Mouse (Mus musculus) intestine, postnatal 0 days (tissue): ENCODE measurements around the gene Mycn. TPM values are rescaled to one million over a fixed set of nuclear protein-coding genes. Genes with fewer than 3 reads are reported as not detected.

Experiments used
- ATAC-seq: fragments of 200-750 bp; cut with Nextera tagmentation; 2 replicates; pipeline ENCODE4 v1.8.0; 2017; ENCODE audit warnings: mild to moderate bottlenecking, moderate TSS enrichment, moderate library complexity
- H3K27ac ChIP-seq: fragments of 300-500 bp; sonication (generic); 2 replicates; pipeline ENCODE4 v1.5.1; 2014; ENCODE audit warnings: mild to moderate bottlenecking, low read depth, low read length, moderate library complexity
- H3K27me3 ChIP-seq: fragments of 300-500 bp; sonication (generic); replicated peaks from 2 replicates; pipeline ENCODE4 v1.6.1; 2014; ENCODE audit warnings: low read length, mixed read lengths; ENCODE audit not compliant: control insufficient read depth, insufficient read depth
- H3K36me3 ChIP-seq: fragments of 300-500 bp; sonication (generic); 2 replicates; pipeline ENCODE4 v1.6.1; 2014; ENCODE audit warnings: mild to moderate bottlenecking, moderate library complexity; ENCODE audit not compliant: control insufficient read depth, insufficient read depth
- H3K4me1 ChIP-seq: fragments of 300-500 bp; sonication (generic); replicated peaks from 2 replicates; pipeline ENCODE4 v1.6.1; 2014; ENCODE audit warnings: antibody characterized with exemption, low read length, mixed read lengths; ENCODE audit not compliant: control insufficient read depth, insufficient read depth
- H3K4me2 ChIP-seq: fragments of 300-500 bp; sonication (generic); replicated peaks from 2 replicates; pipeline ENCODE4 v1.6.1; 2014; ENCODE audit warnings: low read depth, mild to moderate bottlenecking, moderate library complexity
- H3K4me3 ChIP-seq: fragments of 300-500 bp; sonication (generic); 2 replicates; pipeline ENCODE4 v1.5.1; 2014; ENCODE audit warnings: low read depth, low read length
- H3K9ac ChIP-seq: fragments of 300-500 bp; sonication (generic); 2 replicates; pipeline ENCODE4 v1.6.1; 2014; ENCODE audit warnings: mild to moderate bottlenecking, low read depth, low read length
- H3K9me3 ChIP-seq: fragments of 300-500 bp; sonication (generic); 2 replicates; pipeline ENCODE4 v1.6.1; 2016; ENCODE audit warnings: mixed run types; ENCODE audit not compliant: control insufficient read depth
- CTCF ChIP-seq: sonication (generic); IDR thresholded peaks from 2 replicates; pipeline ENCODE4 v1.5.1; 2016; ENCODE audit warnings: low read depth, mild to moderate bottlenecking, control low read depth, antibody characterized with exemption, moderate library complexity
- WGBS: fragments of 180-500 bp; shearing (Covaris S2); extraction: QIAGEN DNeasy Blood & Tissue Kit; methylation state at CpG from one replicate; pipeline ENCODE4 v1.1.7; 2014; 5-methylcytosine and 5-hydroxymethylcytosine counted together
- polyA plus RNA-seq: library from polyadenylated mRNA; unstranded; fragments of >200 nt; fragmentation: Nextera tagmentation; extraction: Ambion mirVana; gene quantifications from 2 replicates; pipeline ENCODE4 v1.2.1, GENCODE M21; 2015

Mycn gene
- polyA plus RNA-seq, 1 experiment from 2014 or later, result 21.3 TPM

DNA sequence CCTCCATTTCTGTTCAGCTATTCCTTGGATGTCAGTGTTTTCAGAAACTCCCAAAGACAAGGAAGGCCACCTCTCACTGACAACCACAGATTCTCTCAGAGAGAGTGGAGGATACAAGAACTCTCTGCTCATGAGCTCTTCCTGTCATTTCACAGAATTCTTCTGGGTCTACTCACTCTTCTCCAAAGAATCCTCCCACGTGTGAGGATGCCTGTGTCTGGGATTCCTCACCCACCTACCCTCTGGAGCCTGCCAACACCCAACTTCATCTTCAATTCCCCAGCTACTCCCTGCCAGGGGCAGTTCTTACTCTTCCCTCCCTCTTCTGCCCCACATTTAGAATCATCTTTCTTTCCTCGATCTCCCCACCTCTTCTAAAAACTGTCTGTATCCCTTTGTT is 26.2 kb upstream of the Mycn start:
- no peak overlapping the region for H3K9ac ChIP-seq
- no peak for ATAC-seq
- no peaks in the 10 kb centered on the region for H3K27me3 ChIP-seq
- H3K4me3 ChIP-seq, result no peak overlapping the region
- H3K9me3 ChIP-seq, result no peaks in the 10 kb centered on the region
- H3K36me3 ChIP-seq, result no peaks in the 10 kb centered on the region
- H3K4me1 ChIP-seq, result 0 out of 2 replicates have a peak, but pooled peaks cover 2% of the 10 kb centered on the region
- no peak for TF ChIP-seq CTCF
- WGBS, result 58% methylated on average over 2 of the region's 2 CpGs
- no peak overlapping the region for H3K4me2 ChIP-seq
- H3K27ac ChIP-seq, result no peak overlapping the region

DNA sequence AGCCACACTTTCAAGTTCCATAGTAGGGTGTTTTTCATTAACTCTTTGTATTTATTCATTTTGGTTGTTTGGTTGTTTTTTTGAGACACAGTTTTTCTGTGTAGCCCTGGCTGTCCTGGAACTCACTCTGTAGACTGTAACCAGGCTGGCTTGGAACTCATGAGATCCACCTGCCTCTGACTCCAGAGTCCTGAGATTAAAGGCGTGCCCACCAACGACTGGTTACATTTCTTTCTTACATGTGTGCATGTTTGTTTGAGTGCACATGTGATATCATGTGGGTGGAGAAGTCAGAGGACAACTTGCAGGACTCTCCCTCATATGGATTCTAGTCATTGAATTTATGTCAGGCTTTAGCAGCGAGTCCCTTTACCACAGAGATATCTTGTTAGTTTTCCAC is 23.1 kb upstream of the Mycn start:
- H3K4me2 ChIP-seq, result no peak overlapping the region
- H3K9ac ChIP-seq, result no peak overlapping the region
- no peaks in the 10 kb centered on the region for H3K9me3 ChIP-seq
- no peak overlapping the region for H3K4me3 ChIP-seq
- 76% methylated on average over 3 of the region's 3 CpGs for WGBS
- no peak for ATAC-seq
- H3K27me3 ChIP-seq, result no peaks in the 10 kb centered on the region
- H3K4me1 ChIP-seq, result 0 out of 2 replicates have a peak, but pooled peaks cover 2% of the 10 kb centered on the region
- H3K36me3 ChIP-seq, result no peaks in the 10 kb centered on the region
- no peak for TF ChIP-seq CTCF
- H3K27ac ChIP-seq, result no peak overlapping the region

DNA sequence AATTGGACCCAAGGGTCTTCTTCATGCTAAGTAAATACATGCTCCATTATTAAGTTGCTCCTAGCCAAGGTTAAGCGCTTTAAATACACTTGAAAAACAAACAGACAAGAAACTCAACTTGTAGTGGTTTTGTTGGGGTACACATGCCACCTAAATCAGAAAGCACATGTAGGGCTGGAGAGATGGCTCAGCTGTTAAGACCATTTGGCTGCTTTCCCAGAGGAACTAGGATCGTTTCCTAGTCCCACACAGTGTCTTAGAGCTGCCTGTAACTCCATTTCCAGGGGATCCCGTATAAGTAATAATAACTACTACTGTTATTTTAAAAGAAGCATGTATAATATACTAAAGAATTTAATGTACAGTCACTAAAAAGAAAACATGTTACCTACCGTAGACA is 5.9 kb upstream of the Mycn start:
- no peak overlapping the region for H3K4me3 ChIP-seq
- H3K9ac ChIP-seq, result no peak overlapping the region
- 69% methylated on average over 4 of the region's 4 CpGs for WGBS
- H3K27ac ChIP-seq, result no peak overlapping the region
- H3K36me3 ChIP-seq, result no peaks in the 10 kb centered on the region
- H3K27me3 ChIP-seq, result no peaks in the 10 kb centered on the region
- H3K4me1 ChIP-seq, result no peaks in the 10 kb centered on the region
- ATAC-seq, result no peak
- no peak for TF ChIP-seq CTCF
- H3K9me3 ChIP-seq, result no peaks in the 10 kb centered on the region
- H3K4me2 ChIP-seq, result no peak overlapping the region

DNA sequence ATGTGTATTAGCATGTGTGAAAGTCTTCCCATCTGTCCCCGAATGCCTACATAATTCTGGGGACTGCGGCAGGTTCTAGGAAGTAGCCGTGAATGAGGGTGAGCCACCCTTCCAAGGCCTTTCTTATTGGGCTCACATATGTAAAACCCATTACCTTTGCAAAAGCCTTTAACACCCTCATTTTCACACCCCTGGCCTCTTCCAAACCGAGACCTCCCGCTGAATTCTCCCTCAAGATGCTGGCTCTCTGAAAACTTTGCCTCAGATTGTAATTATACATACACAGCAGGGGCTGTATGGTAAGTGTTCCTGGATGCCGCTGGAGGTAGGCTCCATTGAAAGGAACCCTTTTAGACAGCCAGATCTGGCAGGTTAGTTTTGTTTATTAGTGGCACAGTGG is 1.6 kb upstream of the Mycn start:
- no peak overlapping the region for H3K9ac ChIP-seq
- H3K9me3 ChIP-seq, result no peaks in the 10 kb centered on the region
- H3K27ac ChIP-seq, result no peak overlapping the region
- no peak for TF ChIP-seq CTCF
- no peaks in the 10 kb centered on the region for H3K27me3 ChIP-seq
- no peaks in the 10 kb centered on the region for H3K4me1 ChIP-seq
- H3K4me2 ChIP-seq, result no peak overlapping the region
- 78% methylated on average over 6 of the region's 6 CpGs for WGBS
- H3K4me3 ChIP-seq, result no peak overlapping the region
- no peak for ATAC-seq
- H3K36me3 ChIP-seq, result no peaks in the 10 kb centered on the region

DNA sequence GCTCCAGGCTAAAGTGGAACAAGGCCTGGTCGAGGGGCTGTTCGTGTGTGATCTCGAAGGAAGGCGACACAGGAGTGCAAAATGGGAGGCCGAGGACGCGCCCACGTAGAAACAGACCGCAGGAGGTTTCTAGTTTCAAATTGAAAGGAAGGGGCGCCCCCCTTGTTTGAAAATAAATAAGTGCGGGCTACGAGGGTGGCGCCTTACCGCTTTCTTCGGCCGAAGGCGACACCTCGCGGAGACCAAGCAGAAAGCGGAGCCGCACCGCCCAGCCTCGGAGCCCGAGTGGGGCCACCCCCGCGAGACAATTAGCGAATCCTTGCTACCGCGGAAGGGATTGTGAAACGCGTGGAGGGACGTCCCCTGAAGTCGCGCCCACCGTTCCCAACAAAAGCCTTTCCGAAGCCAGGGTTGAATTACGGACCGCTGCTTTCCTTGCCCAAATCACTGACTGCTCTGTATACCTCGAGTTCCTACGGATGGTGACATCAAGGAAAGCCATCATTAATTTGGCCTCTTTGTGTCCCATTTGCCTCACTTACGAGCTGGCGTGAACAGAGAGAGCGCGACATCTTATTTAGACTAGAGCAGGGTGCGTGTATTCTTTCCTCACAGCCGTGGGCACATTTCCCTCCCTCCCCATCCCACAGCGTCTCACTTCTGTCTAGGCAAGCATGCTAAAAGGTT is 793 bp upstream of the Mycn start:
- peak overlapping the region; percentile 40; the same call in 1 of the 2 replicates for H3K9ac ChIP-seq
- peak overlapping the region; percentile 80; the same call in 1 of the 2 replicates for H3K27ac ChIP-seq
- H3K4me1 ChIP-seq, result no peaks in the 10 kb centered on the region
- H3K4me3 ChIP-seq, result peak overlapping the region; percentile 82
- no peaks in the 10 kb centered on the region for H3K36me3 ChIP-seq
- WGBS, result 3% methylated on average over 47 of the region's 47 CpGs
- H3K9me3 ChIP-seq, result no peaks in the 10 kb centered on the region
- H3K27me3 ChIP-seq, result no peaks in the 10 kb centered on the region
- peak overlapping the region; percentile 94 for H3K4me2 ChIP-seq
- peak; percentile 89 for TF ChIP-seq CTCF
- ATAC-seq, result peak; percentile 71

DNA sequence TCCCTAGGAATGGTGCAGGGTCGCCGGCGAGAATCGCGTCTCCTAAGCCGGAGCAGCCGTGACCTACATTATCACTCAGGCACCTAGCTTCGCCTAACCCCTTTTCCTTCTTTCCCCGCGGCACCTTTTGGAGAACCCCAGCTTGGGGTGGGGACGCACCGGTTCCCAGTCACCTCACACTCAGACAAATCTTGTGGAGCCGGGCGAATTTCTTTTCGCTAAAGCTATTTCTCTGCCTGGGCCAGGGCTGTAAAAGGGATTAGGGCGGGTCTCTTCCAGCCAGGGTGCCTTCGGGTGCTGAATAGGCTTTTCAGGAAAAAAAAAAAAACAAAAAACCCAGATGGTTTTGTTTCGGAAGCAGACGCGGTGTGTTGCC is 597 bp downstream of the Mycn start:
- Histone ChIP-seq H3K4me1 (no peaks in the 10 kb centered on the region), H3K27ac (peak overlapping the region; percentile 80), H3K4me2 (peak overlapping the region; percentile 94), H3K27me3 (no peaks in the 10 kb centered on the region), H3K9ac (peak overlapping the region; percentile 62), H3K9me3 (no peaks in the 10 kb centered on the region), H3K4me3 (peak overlapping the region; percentile 82), H3K36me3 (peaks cover 9% of the 10 kb centered on the region; the same call in 1 of the 2 replicates)
- no peak for TF ChIP-seq CTCF
- under 1% methylated on average over 20 of the region's 20 CpGs for WGBS
- no peak for ATAC-seq
